9 mouse cellular contexts compared by ENCODE assay signal in genomic region chr11:94161867-94162581, GRCm38 (mm10). TPM values are rescaled to one million over a fixed set of nuclear protein-coding genes. Genes with fewer than 3 reads are reported as not detected.
A peak's percentile ranks its signal among the peaks of the same experiment; 100 is the strongest.
DNase-seq lines count a peak whose midpoint lies in the region; ATAC-seq and TF ChIP-seq lines count a peak whose summit lies in the region.
"Had no signal": no experiment of that assay in that cellular context is flagged by ENCODE, and none has a peak within 500 bp of the region (broad histone marks: within the 10 kb centered on the region; RNA-seq: fewer than 3 reads in every experiment).

No protein-coding gene starts in this region.

- peak overlapping the region; percentile 97 for H3K27ac ChIP-seq in forebrain, embryonic 10.5 days
- peak overlapping the region; percentile 95 for H3K27ac ChIP-seq in intestine, postnatal 0 days (ENCODE audit: low read depth, low read length)
- peak overlapping the region; percentile 100 for H3K27ac ChIP-seq in midbrain, embryonic 15.5 days

- no peak overlapping the region for H3K4me3 ChIP-seq in forebrain, embryonic 10.5 days
- no peak overlapping the region for H3K4me3 ChIP-seq in intestine, postnatal 0 days (ENCODE audit: low read depth, low read length)
- H3K4me3 ChIP-seq in midbrain, embryonic 15.5 days = no peak overlapping the region
- H3K4me3 ChIP-seq: embryonic facial prominence, embryonic 15.5 days had no signal

- 0 out of 2 replicates have a peak overlapping the region, but pooled peaks have one; percentile 38 for H3K9ac ChIP-seq in intestine, postnatal 0 days (ENCODE audit: low read depth, low read length)
- H3K9ac ChIP-seq in midbrain, embryonic 15.5 days = no peak overlapping the region
- H3K9ac ChIP-seq: embryonic facial prominence, embryonic 15.5 days had no signal

- TF ChIP-seq CTCF in intestine, postnatal 0 days (IDR thresholded peaks at IDR 0.05; ENCODE audit: low read depth) = no peak

- no peaks in the 10 kb centered on the region for H3K9me3 ChIP-seq in forebrain, embryonic 10.5 days
- no peaks in the 10 kb centered on the region for H3K9me3 ChIP-seq in intestine, postnatal 0 days (ENCODE audit: control insufficient read depth)
- H3K9me3 ChIP-seq in midbrain, embryonic 15.5 days = no peaks in the 10 kb centered on the region
- H3K9me3 ChIP-seq: embryonic facial prominence, embryonic 15.5 days had no signal

- peak overlapping the region; percentile 18; the same call in 1 of the 2 replicates for H3K4me2 ChIP-seq in intestine, postnatal 0 days (replicated peaks; ENCODE audit: low read depth)
- no peak overlapping the region for H3K4me2 ChIP-seq in midbrain, embryonic 15.5 days

- H3K4me1 ChIP-seq in forebrain, embryonic 10.5 days = peaks cover 61% of the 10 kb centered on the region
- H3K4me1 ChIP-seq in intestine, postnatal 0 days (replicated peaks; ENCODE audit: control insufficient read depth, insufficient read depth, low read length) = peaks cover 10% of the 10 kb centered on the region; the same call in 1 of the 2 replicates
- peaks cover 39% of the 10 kb centered on the region for H3K4me1 ChIP-seq in midbrain, embryonic 15.5 days

- no peak for ATAC-seq in intestine, postnatal 0 days
- no peak for ATAC-seq in midbrain, embryonic 15.5 days (replicated peaks)
- no peak for ATAC-seq in cerebellum, adult (ENCODE audit: insufficient number of reproducible peaks, low FRiP score, low TSS enrichment)

- H3K27me3 ChIP-seq in forebrain, embryonic 10.5 days (ENCODE audit: poor library complexity, severe bottlenecking) = no peaks in the 10 kb centered on the region
- H3K27me3 ChIP-seq in intestine, postnatal 0 days (replicated peaks; ENCODE audit: control insufficient read depth, insufficient read depth, low read length) = no peaks in the 10 kb centered on the region
- no peaks in the 10 kb centered on the region for H3K27me3 ChIP-seq in midbrain, embryonic 15.5 days (replicated peaks)
- H3K27me3 ChIP-seq: embryonic facial prominence, embryonic 15.5 days had no signal

- 83% methylated on average over 11 of the region's 11 CpGs for WGBS in forebrain, embryonic 10.5 days
- WGBS in intestine, postnatal 0 days = 74% methylated on average over 11 of the region's 11 CpGs
- WGBS in midbrain, embryonic 15.5 days = 91% methylated on average over 11 of the region's 11 CpGs

- H3K36me3 ChIP-seq in forebrain, embryonic 10.5 days (replicated peaks) = no peaks in the 10 kb centered on the region
- H3K36me3 ChIP-seq in intestine, postnatal 0 days (ENCODE audit: control insufficient read depth, insufficient read depth) = no peaks in the 10 kb centered on the region
- no peaks in the 10 kb centered on the region for H3K36me3 ChIP-seq in midbrain, embryonic 15.5 days (replicated peaks)
- H3K36me3 ChIP-seq: embryonic facial prominence, embryonic 15.5 days had no signal

- DNase-seq in kidney, adult 18-20 months = peak; percentile 66
- DNase-seq in kidney, postnatal 4 days = no peak
- no peak for DNase-seq in forebrain, embryonic 10.5 days (ENCODE audit: extremely low spot score, low spot score)
- DNase-seq in embryo, embryonic 9.5 days (ENCODE audit: extremely low spot score) = no peak
- no peak for DNase-seq in frontal cortex, postnatal 10 days (ENCODE audit: low spot score in 2 of 2)

RNA-seq across cellular contexts. Expression of gene Tob1, which starts 49.2 kb away (rescaled TPM):
- 18.8 and 20.1 TPM in 2 replicates for polyA plus RNA-seq in forebrain, embryonic 10.5 days (2016; fragmentation: Nextera tagmentation; extraction: Ambion mirVana)
- 69.4 and 71.8 TPM in 2 replicates for polyA plus RNA-seq in intestine, postnatal 0 days (2015; fragmentation: Nextera tagmentation; extraction: Ambion mirVana)
- 27.3 and 31.2 TPM in 2 replicates for polyA plus RNA-seq in midbrain, embryonic 15.5 days (2015; fragmentation: Nextera tagmentation; extraction: Ambion mirVana)
